Mouse (Mus musculus) neural tube, embryonic 10.5 days (tissue): ENCODE measurements at regions not wholly inside any gene's neighbourhood (a gene's known extent, or its start where the extent isn't known, plus 50 kb on each side); places are given as distances from the start of the nearest gene placed in this dataset.
"Not testable (repeated sequence)": the region's sequence is repeated elsewhere in the genome, so short reads cannot be mapped to it uniquely, and the experiment has no call there.

ENCODE experiments used
- DNase-seq: peaks from one replicate; pipeline ENCODE4 v3.0.0-alpha.2; 2017; ENCODE audit warnings: low spot score; ENCODE audit errors: extremely low spot score

DNA sequence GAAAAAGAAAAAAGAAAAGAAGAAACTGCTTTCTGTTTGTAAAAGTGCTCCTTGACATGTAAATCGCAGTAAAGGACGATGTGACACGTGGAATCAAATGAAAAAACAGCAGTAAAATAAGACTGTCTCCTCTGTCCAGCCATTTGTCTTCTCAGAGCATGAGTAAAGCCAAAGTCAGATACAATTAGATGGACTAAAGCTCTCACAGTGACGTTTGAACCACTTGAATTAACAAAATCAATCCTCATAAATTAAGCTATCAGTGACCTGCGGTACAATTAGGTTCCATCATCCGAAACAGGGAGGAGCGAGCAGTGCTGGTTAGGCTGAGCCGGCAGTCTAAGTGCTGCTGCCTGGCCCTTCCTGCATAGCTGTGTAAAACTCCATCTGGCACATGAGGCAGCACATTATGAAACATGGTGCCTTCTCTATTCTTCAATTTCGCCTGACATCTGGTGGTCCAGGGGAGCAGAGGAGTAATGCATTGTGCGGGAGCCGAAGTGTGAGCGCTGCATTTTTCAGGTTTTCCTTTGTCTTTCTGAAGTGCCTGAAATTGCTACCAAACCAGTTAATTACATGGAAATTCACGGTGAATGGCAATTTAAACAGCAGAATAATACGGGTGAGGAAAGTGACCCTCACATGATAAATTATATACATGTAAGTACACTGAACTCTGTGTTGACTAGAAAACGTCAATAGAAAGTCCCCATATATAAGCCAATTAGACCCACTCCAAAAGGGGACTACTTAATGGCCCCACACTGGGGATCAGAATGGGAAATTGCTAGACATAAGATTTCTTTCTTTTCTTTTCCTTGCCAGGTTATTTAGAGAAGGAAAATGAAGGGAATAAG, 118.1 kb downstream of the Mmrn1 start:
- DNase-seq = peak; percentile 46

DNA sequence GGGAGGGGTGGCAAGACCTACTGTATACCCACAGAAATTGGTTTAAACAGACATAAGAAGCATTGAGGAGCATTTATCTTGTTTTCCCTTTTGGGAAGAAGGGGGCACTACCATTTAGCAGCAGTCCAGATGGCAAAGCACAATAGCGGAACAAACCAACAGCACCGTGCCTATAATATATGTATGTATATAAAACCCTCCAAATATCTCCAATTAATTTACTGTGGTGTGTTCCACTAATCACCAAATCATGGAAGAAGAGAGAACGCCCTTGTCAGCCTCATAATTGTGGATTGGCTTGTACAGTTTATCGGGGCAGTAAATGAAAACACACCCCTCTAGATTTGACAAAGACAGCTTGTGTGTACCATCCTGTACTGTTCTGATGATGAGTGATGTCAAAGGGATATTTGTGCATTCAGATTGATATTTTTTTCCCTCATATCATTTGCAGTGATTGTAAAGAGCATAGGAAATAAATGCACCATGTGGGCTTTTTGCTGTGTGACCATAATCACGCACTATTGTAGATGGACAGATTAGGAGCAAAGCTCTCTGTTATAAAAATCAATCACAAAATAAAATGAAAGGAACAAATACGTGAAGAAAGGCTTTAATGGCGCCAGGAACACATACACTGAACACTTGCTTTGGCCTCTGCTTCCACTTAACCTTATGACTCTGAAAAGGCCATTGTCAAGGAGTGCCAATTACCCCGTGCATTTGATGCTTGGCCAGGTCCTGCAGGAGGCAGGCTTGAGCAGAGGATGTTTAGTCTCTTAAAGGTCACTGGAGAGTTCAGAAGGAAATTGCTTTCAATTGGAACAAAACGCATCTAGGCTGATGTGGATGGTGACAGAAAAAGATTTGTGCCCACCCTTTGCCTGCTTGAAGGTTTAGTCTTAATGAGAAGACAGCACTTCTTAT, 119.0 kb downstream of the Mmrn1 start:
- DNase-seq = no peak

DNA sequence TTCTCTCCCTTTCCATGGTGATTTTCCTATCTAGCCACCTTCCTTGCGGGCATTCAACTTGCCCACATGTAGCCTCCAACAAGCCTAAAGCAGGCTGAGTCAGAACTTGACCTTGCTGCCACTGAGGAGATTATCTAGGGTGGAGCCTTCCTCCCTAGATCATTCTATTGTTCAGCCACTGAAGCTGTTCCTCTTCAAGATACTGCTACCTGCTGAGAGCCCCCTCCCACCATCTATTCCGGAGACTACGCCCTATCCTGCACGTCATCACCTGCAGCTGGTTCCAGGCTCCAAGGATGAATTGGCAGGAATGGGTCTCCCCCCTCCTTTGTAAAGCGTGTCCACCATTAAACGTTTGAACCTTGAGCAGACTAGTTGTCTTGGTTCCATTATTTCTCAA, 122.9 kb downstream of the Mmrn1 start:
- not testable (repeated sequence) for DNase-seq

DNA sequence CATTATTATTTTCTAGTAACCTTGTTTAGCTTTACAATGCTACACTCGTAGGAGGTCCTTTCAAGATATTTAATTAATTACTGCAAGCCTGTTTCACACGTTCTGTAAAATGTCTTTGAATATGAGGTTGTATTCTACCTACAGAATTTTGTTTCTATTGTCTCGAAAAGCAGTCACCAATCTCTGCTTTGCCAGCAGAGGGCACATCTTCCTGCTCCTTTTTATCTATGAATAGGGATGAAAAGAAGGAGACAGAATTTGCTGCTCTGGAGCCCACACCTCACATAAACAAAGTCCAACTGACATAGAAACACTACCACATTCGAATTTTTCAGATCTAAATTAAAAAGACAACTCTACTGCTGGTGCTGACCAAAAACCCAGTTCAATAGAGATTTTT, 117.0 kb upstream of the Ccser1 start:
- no peak for DNase-seq

DNA sequence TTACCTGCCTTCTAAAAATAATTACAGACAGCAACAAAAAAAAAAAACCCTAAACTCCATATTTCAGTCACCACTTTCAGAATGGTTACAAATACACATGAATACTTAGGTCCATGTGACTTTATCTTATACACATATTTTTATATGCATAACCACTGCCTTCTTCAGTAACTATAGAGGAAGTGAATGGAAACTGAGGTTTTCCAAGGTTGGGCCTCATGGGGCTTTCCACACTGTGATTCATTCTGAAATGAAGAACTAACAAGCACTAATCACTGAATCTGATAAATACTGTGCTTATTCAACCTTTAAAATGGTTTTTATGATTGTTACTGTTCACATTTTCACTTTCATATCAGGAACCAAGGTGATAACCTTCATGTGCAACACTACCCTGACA, 114.4 kb upstream of the Ccser1 start:
- DNase-seq = no peak

DNA sequence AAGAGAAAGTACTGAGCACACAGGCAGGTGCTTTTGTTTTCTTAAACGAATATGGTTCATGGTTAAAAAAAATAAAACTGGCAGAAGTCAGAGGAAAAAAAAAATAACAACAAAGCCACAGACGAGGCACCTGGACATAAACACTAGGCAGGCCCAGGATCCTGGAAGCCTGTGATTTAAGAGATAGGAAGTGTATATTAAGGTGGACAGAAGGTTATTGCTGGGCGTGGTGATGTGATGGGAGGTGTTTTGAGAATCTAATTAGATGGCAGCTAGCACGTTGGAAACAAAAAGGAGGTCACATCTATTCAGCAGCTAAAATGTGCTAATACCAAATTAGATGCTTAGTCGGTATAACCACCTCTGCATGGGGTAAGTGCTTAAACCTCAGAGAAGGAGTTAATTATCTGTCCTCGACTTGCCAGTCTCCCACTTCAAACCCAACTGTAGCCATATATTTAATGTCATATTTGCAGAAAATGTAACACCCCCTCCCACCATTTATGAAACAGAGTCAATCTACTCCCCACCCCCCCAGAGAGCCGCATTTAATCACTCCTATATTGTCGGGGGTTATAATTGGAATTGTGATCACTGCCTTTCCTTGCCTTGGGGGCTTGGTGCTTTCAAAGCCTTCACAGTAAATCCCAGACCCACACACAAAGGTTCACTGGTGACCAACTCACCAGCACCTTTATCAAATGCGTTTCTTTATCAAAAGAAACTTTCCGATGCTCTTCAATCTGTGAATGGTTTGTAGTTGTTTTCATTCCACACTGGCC, 113.4 kb upstream of the Ccser1 start:
- DNase-seq = no peak

DNA sequence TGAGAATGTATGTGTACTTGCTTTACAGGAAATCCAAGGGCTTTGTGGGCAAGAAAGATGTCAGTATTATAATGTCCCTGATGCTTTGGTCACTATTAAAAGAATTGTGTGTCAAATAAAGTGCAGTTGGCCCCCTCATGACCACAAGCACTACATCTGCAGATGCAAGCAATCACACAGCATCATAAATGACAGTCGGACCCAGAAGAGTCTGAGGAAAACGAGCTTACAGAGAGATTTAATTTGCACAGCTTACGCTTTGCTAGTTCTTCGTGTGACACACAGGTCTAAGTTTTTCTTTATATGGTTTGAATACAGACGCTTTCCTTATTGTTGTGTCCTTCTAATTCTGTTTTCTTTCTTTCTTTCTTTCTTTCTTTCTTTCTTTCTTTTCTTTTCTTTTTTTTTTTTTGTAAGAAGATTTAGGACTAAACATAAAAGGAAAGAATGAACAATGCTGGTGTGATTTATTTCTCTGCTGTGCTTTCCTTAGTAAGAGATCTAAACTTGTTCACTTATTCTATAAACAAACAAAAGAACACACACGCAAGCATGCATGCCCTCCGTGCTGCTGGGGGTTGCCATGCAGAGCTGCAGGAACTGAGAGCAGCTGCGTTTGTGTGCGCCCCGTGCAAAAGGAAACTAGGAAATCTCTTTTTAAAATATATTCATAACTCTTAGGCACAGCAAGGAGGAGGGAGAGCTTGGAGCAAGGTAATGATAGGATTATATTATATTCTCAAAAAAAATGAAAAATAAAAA, 112.6 kb upstream of the Ccser1 start:
- no peak for DNase-seq

DNA sequence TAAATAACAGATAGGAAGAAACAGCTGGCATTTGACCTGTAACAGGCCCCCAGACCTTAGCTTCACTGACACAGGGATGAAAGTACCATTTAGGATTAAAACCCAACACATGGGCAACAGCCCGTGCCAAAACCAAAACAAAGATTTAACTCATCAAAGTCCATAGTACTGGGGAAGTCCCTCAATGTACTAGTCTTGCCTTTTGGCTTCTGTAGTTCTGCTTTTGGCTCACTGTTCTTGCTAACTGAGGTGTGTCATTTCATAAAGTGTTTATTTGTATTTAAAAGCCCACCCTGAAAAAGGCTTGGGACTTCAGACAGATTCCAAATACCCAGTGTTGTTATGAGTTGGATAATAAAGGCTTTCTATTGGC, 112.0 kb upstream of the Ccser1 start:
- DNase-seq = no peak

DNA sequence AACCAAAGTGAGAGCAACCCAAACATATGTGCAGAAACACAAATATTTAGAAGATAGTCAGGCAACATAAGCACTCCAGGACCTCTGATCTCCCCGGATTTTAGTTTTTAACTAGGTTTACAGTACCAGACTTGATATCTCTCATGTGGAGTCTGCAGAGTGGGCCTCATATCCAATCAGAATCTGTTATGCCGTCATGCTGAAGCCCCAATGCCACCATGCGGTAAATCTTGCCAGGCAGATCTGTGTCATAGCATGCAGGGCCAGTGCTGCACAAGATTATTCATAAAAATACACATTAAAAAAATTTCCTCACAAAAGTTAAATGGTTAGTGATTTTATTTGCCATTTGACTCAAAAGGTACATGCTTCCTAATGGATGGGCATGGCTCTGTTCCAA, 106.9 kb upstream of the Ccser1 start:
- DNase-seq = no peak

DNA sequence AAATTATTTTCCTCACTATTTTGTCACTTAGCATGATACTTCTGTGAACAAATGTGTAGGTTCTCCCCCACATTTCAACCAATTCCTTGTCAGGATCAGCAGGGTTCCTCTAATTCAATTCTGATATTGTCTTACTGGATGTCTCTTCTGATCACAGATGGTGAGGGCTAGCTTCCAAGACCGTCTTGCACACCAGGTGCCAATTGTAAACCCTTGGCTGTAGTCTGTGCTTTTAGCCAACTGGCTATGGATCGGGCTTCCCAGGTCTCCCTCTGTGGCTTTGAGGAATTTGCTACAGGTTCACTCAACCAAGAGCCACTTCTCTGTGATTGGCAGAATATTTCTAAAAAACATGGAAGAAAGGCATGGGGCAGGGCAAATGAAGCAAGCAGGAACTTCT, 106.3 kb upstream of the Ccser1 start:
- DNase-seq = no peak

DNA sequence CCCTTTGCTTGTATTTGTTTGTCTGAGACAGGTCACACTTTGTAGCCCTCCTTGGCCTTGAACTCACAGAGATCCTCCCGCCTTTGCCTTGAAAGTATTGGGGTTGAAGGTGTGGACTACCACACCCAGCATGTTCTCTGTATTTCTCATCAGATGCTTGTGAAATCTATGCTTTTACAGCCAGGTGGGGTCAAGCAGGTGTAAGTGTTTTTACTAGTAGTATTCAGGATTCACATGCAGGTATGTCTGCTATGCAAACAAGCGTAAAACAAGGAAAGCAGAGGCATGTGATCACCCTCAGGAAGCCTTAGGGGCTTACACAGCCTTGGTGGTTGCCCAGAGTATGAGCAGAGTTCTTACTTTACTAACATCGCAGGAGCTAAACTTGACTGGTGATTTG, 105.4 kb upstream of the Ccser1 start:
- no peak for DNase-seq

DNA sequence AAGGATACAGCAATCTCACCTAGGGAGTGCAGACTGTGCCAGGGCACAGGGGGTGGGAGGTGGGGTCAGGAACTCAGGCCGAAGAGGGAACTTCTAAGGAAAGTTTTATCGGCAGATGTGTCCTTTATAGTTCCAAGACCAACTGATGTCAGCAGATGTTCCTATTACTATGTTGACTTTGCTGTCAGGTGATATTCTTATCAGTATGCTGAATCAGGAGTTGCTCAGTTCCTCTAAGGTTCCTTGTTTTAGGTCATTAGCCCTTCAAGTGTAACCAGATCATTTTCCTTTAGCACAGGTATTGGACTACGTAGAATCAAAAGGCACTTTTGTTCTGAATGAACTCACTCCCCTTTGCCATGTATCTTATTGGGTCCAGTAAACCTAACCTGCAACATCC, 101.6 kb upstream of the Ccser1 start:
- DNase-seq = no peak

DNA sequence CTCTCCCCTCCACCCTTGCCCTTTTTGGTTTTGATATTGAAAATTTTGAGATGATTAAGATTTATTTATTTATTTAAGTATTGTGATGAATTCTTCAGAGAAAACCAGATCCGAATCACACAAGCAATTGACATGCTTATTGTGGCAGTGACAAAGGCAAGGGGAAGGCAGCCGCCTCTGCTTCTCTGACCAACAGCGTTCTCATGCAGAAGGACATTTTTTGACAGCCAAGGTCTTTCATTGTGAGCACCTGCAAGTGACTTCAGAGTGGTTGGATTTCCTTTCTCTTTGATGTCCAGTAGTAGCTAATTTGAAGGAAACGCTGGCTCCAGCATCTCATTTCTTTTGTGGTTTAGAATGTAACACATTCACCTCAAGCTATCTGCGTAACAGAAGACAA, 99.5 kb upstream of the Ccser1 start:
- no peak for DNase-seq

DNA sequence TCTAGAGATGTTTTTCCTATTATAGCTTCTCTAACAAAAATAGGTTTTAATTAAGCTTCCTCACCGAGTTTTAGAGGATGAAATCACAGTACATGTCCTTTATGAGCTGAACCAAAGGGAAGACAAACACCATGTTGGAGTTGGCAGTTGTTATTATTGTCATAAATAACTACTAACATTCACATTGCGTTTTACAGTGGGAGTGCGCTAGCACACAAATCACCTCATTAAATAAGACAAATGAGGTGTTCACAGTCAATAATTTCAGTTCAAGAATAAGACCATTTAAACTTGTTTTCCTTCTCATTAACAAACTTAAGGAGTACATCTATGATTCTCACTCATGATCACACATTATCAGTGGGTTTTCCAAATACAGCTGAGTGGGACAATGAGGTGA, 96.8 kb upstream of the Ccser1 start:
- no peak for DNase-seq

DNA sequence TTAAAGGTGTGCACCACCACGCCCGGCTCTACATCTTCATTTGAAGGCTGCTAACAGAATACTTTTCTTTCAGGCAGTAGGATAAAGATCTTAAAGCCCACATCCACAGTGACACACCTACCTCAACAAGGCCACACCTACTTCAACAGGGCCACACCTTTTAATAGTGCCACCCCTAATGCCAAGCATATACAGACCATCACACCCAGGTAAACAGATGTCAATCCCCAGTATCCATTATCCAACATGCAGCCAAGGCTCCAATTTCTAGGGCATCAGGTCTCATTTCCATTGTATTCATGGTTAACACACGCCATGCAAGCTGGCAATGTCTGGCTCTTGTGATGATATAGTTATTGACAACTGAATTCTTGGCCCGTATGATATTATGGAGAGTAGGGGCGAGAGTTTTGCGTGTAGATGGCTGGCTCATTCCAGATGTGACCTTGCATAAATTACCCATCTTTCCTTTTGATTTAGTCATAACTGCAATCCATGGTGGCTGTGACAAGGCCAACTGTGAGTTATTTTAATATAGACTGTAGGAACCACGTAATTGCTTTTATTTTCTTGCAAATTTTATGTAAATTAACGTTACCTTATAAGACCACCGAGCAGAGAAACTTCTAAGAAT, 80.7 kb upstream of the Ccser1 start:
- no peak for DNase-seq

DNA sequence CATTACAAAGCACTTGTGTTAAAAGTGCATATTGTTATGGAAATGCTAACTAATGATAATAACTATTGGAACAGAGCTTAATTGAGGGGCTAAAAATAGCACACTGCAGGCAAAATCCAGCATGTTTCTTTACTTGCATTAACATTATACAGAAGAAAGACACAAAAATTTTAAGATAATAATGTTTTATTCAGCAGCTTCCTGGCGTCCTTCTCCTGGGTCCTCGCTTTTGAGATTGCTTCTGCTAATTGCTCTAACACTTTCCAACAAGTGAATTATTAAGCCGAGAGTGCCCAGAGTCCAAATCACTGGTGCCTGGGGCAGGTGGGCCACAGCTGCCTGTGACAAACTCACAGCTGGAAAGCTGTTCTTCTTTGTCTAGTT, 80.2 kb upstream of the Ccser1 start:
- no peak for DNase-seq

DNA sequence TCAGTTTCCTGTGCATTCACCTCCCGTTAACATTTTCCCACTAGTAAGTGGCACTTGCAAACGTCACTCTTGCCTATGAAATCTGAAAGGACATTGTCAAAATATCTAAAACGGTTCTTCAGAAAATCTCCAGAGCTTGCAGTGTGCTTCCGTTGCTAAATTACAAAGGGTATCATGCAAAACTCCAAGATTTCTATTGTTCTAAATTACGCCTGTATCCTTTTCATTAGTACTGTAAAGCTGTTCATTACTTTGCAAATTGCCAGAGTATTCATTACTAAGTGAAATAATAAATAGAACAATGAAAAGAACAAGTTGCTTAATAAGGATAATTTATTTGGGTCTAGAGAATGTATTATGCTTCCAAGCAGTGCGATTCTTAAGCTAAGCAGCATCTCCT, 78.2 kb upstream of the Ccser1 start:
- DNase-seq = no peak

DNA sequence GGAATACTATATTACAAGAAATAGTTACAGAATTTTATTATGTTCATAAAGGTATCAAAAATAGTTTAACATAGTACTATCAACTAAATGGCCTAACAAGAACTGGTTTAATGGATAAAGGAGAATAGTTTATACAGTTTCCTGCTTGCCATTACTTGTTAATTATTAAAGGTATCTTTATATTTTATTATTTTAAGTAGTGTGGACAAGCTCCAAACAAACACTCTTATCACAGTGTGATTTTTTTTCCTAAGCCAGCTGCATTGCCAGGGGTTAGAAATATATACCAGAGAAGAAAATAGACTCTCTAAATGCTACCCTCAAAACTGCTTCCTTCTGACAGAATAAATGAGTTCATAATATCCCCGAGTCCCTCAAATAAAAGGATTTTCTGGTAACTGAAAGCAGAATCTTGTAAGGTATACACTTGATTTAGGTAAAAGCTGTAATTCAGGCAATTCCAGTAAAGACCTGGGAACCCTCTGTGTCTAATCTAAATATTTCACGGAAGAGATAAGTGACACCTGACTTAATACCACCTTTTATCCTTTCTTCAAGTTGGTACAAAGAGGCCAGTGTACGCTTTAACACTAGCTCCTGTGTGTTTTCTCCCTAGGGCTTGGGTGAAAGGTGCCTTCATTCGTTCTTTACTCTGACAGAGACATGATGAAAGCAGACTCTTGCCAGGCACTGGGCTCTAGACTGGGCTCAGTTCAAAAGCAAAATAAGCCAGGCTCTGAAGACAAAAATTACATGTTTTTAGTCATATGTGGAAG, 76.5 kb upstream of the Ccser1 start:
- DNase-seq = no peak

DNA sequence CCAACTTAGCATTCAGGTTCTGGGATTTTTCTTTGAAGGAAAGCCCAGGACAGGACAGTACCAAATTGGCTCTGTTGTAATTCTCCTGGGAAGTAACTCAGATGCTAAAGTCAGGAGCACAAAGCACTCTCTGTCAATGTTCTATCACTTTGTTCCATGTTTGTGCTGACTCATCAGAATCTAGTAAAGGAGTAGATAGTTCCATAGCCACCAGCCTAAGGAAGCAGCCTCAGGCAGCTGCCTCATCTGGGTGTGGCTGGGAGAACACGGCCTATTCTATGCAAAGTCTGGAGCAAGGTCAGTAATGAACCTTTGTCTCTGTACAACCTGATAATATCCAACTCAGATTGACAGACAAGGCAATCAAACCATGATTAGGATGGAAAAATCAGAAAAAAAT, 64.9 kb upstream of the Ccser1 start:
- DNase-seq = no peak

DNA sequence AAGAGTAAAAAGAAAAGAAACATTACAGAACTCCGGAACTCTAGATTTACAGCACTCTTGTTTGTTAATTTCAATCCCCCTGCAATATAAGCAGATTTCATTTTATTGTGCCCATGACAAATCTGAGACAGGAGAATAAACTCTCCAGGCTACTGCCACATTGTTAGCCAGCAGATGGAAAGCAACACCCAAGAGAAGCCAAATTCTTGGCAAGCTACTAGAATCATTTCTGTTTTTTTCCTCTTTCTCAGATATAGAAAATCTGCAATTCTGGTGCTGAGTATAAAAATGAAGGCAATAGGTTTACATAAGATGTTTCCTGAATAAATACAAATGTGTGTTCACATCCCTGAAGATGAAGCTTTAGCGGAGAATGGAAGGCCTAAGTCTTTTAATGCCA, 60.5 kb upstream of the Ccser1 start:
- no peak for DNase-seq
